Mouse (Mus musculus): ENCODE data around the gene Stim1. TPM values are rescaled to one million over a fixed set of nuclear protein-coding genes. Genes with fewer than 3 reads are reported as not detected.

The Stim1 gene
- polyA plus RNA-seq, 1 experiment from 2014 or later, result 14.3 TPM

DNA sequence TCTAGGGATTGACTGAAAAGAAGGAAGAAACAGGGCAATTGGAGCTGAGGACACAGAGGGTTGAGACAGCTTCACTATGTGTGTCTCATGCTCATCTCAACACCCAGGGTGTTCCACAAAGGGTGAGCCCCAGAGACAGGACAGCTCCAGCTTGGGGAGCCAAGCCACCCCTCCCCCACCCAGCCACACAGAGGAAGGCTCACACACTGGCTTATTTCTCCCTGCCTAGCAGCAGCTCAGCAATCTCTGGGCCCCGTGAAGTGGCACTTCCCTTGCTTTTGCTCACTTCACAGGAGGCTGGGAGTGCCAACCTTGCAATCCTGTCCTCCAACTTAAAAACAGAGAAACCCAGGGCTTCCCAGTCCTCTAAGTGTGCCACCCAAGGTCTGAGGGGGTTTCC is 21.8 kb upstream of the Stim1 start:
- Histone ChIP-seq H3K4me3 (ENCODE audit: low read depth, low read length) (no peak overlapping the region), H3K9ac (ENCODE audit: low read length) (no peak overlapping the region), H3K4me2 (ENCODE audit: low read depth, low read length, severe bottlenecking) (no peak overlapping the region), H3K36me3 (ENCODE audit: control insufficient read depth, insufficient read depth, low read length) (no peaks in the 10 kb centered on the region), H3K4me1 (replicated peaks; ENCODE audit: control insufficient read depth, insufficient read depth, low read length) (peaks cover 3% of the 10 kb centered on the region; the same call in 1 of the 2 replicates), H3K27ac (ENCODE audit: low read depth, low read length) (no peak overlapping the region), H3K9me3 (ENCODE audit: control insufficient read depth, low read length) (no peaks in the 10 kb centered on the region), H3K27me3 (ENCODE audit: control insufficient read depth, insufficient read depth, low read length) (no peaks in the 10 kb centered on the region)
- DNase-seq (ENCODE audit: low spot score) (no peak), ATAC-seq (replicated peaks; ENCODE audit: low FRiP score) (no peak)
- WGBS, result 10% methylated on average over 1 of the region's 1 CpGs

DNA sequence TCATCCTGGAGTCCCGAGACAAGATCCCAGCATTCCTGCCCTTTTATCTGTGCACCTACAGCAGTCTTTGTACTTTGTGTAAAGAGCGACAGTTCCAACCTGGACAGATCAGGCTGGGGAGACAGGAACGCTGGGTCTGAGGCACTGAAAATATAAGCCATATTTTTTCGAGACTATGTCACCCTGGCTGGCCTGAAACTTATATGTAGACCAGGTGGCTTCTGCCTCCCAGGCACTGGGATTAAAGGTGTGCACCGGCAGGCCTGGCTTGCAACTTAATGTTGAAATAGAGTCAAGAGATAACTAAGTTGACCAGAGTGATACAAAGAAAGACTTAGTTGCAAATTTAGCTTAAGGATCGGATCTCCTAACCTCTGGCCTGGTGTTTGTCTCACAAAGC is 21.3 kb upstream of the Stim1 start:
- WGBS, result 58% methylated on average over 6 of the region's 6 CpGs

DNA sequence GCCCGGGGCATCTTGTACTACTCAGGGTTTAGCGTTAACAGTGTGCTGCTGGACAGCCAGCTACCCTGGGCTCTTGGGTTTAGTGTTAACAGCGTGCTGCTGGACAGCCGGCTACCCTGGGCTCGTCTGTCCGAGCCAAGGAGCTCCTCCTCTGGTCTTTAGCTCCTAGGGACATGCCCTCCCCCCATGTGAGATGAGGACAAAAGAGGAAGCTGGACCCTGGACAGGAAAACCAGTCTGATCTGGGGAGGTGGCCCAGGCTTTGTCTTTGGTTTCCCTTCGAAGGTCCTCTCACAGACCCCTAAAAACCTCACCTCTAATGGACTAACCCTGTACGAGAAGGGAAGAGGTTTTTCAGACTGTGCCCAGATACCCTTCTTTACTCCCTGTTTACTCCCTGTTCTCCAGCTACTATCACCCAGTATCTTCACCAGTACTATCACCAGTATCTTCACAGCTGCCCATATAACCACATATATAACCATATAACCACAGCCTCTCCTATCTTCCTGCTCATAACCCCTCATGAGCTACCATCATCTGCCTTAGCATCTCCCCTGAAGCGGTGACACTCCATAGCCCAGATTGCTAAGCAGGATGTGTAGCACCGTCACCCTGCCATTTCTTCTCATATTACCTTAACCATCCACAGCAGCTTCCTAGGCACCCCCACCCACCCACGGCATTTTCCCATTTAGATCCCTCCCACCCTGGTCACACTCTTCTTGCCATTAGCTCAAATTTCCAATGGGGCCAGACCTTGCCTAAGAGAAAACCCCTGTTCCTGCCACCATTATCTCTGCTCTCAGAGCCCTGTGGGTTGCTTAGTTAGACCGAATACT is 20.4 kb upstream of the Stim1 start:
- 55% methylated on average over 12 of the region's 12 CpGs for whole genome bisulfite sequencing
- H3K4me3 ChIP-seq (ENCODE audit: low read depth, low read length), result no peak overlapping the region
- H3K4me2 ChIP-seq (ENCODE audit: low read depth, low read length, severe bottlenecking), result no peak overlapping the region
- no peaks in the 10 kb centered on the region for H3K36me3 ChIP-seq (ENCODE audit: control insufficient read depth, insufficient read depth, low read length)
- H3K9ac ChIP-seq (ENCODE audit: low read length), result no peak overlapping the region
- ATAC-seq (replicated peaks; ENCODE audit: low FRiP score) (no peak), DNase-seq (ENCODE audit: low spot score) (no peak)
- H3K9me3 ChIP-seq (ENCODE audit: control insufficient read depth, low read length), result no peaks in the 10 kb centered on the region
- no peak overlapping the region for H3K27ac ChIP-seq (ENCODE audit: low read depth, low read length)
- no peaks in the 10 kb centered on the region for H3K27me3 ChIP-seq (ENCODE audit: control insufficient read depth, insufficient read depth, low read length)
- peaks cover 3% of the 10 kb centered on the region; the same call in 1 of the 2 replicates for H3K4me1 ChIP-seq (replicated peaks; ENCODE audit: control insufficient read depth, insufficient read depth, low read length)

More for the DNA sequence above, 21.3 kb upstream of the Stim1 start:
- Histone ChIP-seq H3K27me3 (ENCODE audit: control insufficient read depth, insufficient read depth, low read length) (no peaks in the 10 kb centered on the region), H3K9ac (ENCODE audit: low read length) (no peak overlapping the region), H3K9me3 (ENCODE audit: control insufficient read depth, low read length) (no peaks in the 10 kb centered on the region), H3K4me3 (ENCODE audit: low read depth, low read length) (no peak overlapping the region), H3K27ac (ENCODE audit: low read depth, low read length) (no peak overlapping the region), H3K36me3 (ENCODE audit: control insufficient read depth, insufficient read depth, low read length) (no peaks in the 10 kb centered on the region), H3K4me2 (ENCODE audit: low read depth, low read length, severe bottlenecking) (no peak overlapping the region), H3K4me1 (replicated peaks; ENCODE audit: control insufficient read depth, insufficient read depth, low read length) (peaks cover 3% of the 10 kb centered on the region; the same call in 1 of the 2 replicates)
- DNase-seq (ENCODE audit: low spot score) (no peak), ATAC-seq (replicated peaks; ENCODE audit: low FRiP score) (no peak)

GRCm38 (mm10) chr7:102248691-102249404 is 18.8 kb upstream of the Stim1 start:
- Histone ChIP-seq H3K9ac (ENCODE audit: low read length) (peak overlapping the region; percentile 87), H3K27ac (ENCODE audit: low read depth, low read length) (no peak overlapping the region), H3K27me3 (ENCODE audit: control insufficient read depth, insufficient read depth, low read length) (no peaks in the 10 kb centered on the region), H3K4me2 (ENCODE audit: low read depth, low read length, severe bottlenecking) (peak overlapping the region; percentile 88), H3K4me3 (ENCODE audit: low read depth, low read length) (peak overlapping the region; percentile 78), H3K9me3 (ENCODE audit: control insufficient read depth, low read length) (no peaks in the 10 kb centered on the region), H3K36me3 (ENCODE audit: control insufficient read depth, insufficient read depth, low read length) (no peaks in the 10 kb centered on the region), H3K4me1 (replicated peaks; ENCODE audit: control insufficient read depth, insufficient read depth, low read length) (peaks cover 3% of the 10 kb centered on the region; the same call in 1 of the 2 replicates)
- DNase-seq (ENCODE audit: low spot score), result no peak
- ATAC-seq (replicated peaks; ENCODE audit: low FRiP score), result no peak
- WGBS, result 33% methylated on average over 16 of the region's 16 CpGs

DNA sequence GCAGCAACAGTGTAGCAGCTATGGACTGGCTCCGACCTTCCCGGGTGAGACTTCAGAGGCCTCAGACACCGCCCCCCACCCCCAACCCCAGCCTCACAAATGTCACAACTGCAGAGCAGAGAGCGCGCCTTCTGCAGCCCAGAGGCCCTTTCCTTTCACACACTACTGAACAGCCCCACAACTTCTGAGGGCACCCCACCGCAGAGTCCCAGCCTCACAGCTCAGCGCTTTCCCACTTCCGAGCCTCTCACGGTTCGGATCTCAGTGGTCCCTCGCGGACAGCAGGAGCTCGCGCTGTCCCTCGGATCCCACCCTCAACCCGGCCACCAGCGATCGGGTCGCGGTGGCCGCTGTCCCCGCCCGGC is 18.1 kb upstream of the Stim1 start:
- ATAC-seq (replicated peaks; ENCODE audit: low FRiP score), result no peak; the same call in none of the 2 replicates
- Histone ChIP-seq H3K4me1 (replicated peaks; ENCODE audit: control insufficient read depth, insufficient read depth, low read length) (peaks cover 3% of the 10 kb centered on the region; the same call in 1 of the 2 replicates), H3K9me3 (ENCODE audit: control insufficient read depth, low read length) (no peaks in the 10 kb centered on the region), H3K4me3 (ENCODE audit: low read depth, low read length) (peak overlapping the region; percentile 78), H3K4me2 (ENCODE audit: low read depth, low read length, severe bottlenecking) (peak overlapping the region; percentile 88), H3K27ac (ENCODE audit: low read depth, low read length) (peak overlapping the region; percentile 79), H3K36me3 (ENCODE audit: control insufficient read depth, insufficient read depth, low read length) (no peaks in the 10 kb centered on the region), H3K27me3 (ENCODE audit: control insufficient read depth, insufficient read depth, low read length) (no peaks in the 10 kb centered on the region), H3K9ac (ENCODE audit: low read length) (peak overlapping the region; percentile 87)
- under 1% methylated on average over 23 of the region's 23 CpGs for WGBS
- no peak for DNase-seq (ENCODE audit: low spot score)

DNA sequence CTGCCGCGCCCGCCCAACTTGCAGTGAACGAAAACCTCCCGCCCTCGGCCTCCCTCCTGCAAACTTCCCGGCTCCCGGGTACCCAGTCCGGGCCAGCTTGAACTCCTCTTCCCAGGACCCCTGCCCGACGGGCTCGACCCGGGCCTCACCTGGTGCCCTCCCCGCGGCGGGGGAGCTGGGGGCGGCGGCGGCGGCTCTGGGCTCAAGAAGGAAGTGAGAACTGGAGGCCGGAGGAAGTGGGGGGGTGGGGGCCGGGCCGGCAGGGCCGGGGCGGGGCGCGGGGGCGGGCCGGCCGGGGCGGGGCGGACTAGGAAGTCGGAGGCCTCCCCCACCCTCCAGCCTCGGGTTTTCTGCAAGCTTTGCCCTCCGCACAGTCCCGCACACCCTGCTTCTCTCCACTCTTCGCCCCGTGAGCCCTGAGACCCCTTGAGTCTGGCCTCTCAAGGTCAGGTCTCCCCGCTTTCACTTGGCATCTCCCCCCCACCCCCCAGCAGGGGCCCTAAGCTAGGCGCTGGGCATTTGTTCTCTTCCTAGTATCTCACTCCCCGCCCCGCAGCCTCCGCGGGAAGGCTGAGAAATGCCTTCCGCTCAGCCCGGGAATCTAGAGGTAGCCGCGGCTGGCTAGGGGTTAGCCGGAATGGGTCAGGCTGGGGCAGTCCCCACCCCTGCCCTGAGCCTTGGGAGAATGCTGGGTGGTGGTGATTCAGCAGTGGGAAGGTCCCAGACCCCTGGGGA is 17.5 kb upstream of the Stim1 start:
- Histone ChIP-seq H3K4me1 (replicated peaks; ENCODE audit: control insufficient read depth, insufficient read depth, low read length) (peaks cover 3% of the 10 kb centered on the region; the same call in 1 of the 2 replicates), H3K27me3 (ENCODE audit: control insufficient read depth, insufficient read depth, low read length) (no peaks in the 10 kb centered on the region), H3K9me3 (ENCODE audit: control insufficient read depth, low read length) (no peaks in the 10 kb centered on the region), H3K36me3 (ENCODE audit: control insufficient read depth, insufficient read depth, low read length) (no peaks in the 10 kb centered on the region), H3K27ac (ENCODE audit: low read depth, low read length) (peak overlapping the region; percentile 79), H3K4me2 (ENCODE audit: low read depth, low read length, severe bottlenecking) (peak overlapping the region; percentile 88), H3K4me3 (ENCODE audit: low read depth, low read length) (peak overlapping the region; percentile 78), H3K9ac (ENCODE audit: low read length) (peak overlapping the region; percentile 87)
- WGBS, result 1% methylated on average over 36 of the region's 49 CpGs
- peak; percentile 89 for DNase-seq (ENCODE audit: low spot score)
- ATAC-seq (replicated peaks; ENCODE audit: low FRiP score), result peak; percentile 83

DNA sequence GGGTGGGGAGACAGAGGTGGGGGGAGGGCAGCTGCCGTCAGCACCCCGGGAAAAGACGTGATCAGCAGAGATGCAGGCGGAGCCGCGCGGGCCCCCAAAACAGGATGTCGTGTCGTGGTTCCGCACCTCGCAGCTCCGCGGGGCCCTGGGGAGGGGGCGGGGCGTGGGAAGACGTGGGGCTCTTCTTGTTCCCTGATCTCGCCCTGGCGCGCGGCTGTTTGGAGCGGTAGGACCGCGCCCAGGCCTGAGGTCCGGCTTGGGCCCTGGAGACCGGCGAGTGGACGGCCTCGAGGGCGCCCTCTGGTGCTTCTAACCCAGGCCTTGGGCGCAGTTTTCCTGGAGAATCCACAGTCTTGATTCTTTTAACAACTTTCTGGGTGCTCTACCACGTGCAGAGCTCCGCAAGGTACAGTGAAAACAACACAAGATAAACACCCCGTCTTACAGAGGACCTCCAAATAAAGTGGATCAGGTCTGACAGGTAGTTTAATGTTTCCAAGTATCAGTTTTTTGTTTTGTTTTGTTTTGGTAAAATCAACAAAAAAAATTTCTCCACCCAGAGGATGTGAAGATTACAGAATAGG is 16.9 kb upstream of the Stim1 start:
- H3K36me3 ChIP-seq (ENCODE audit: control insufficient read depth, insufficient read depth, low read length), result no peaks in the 10 kb centered on the region
- H3K9ac ChIP-seq (ENCODE audit: low read length), result peak overlapping the region; percentile 87
- H3K4me1 ChIP-seq (replicated peaks; ENCODE audit: control insufficient read depth, insufficient read depth, low read length), result peaks cover 3% of the 10 kb centered on the region; the same call in 1 of the 2 replicates
- peak overlapping the region; percentile 79 for H3K27ac ChIP-seq (ENCODE audit: low read depth, low read length)
- peak overlapping the region; percentile 88 for H3K4me2 ChIP-seq (ENCODE audit: low read depth, low read length, severe bottlenecking)
- DNase-seq (ENCODE audit: low spot score) (peak; percentile 94), ATAC-seq (replicated peaks; ENCODE audit: low FRiP score) (peak; percentile 79)
- peak overlapping the region; percentile 78 for H3K4me3 ChIP-seq (ENCODE audit: low read depth, low read length)
- H3K27me3 ChIP-seq (ENCODE audit: control insufficient read depth, insufficient read depth, low read length), result no peaks in the 10 kb centered on the region
- WGBS, result under 1% methylated on average over 33 of the region's 33 CpGs
- no peaks in the 10 kb centered on the region for H3K9me3 ChIP-seq (ENCODE audit: control insufficient read depth, low read length)

DNA sequence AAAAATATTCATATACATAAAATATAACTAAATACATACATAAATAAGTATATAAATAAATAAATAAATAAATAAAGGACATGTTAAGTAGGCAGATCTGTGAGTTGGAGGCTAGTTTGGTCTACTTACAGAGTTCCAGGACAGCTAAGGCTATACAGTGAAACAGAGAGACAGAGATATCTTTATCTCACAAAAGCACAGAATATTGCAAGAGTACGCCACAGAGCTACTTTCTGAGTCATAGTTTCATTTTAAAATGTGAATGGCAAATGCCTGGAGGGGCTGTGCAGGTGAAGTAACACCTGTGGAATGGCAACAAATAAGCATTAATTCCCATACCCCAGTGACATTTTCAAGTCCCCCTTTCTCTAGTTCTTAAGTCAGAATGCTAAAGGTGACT is 14.0 kb upstream of the Stim1 start:
- no peak for DNase-seq (ENCODE audit: low spot score)
- WGBS, result 82% methylated on average over 1 of the region's 1 CpGs
- H3K9me3 ChIP-seq (ENCODE audit: control insufficient read depth, low read length), result no peaks in the 10 kb centered on the region
- no peak for ATAC-seq (replicated peaks; ENCODE audit: low FRiP score)
- no peak overlapping the region for H3K4me2 ChIP-seq (ENCODE audit: low read depth, low read length, severe bottlenecking)
- H3K27me3 ChIP-seq (ENCODE audit: control insufficient read depth, insufficient read depth, low read length), result no peaks in the 10 kb centered on the region
- no peaks in the 10 kb centered on the region for H3K36me3 ChIP-seq (ENCODE audit: control insufficient read depth, insufficient read depth, low read length)
- no peak overlapping the region for H3K27ac ChIP-seq (ENCODE audit: low read depth, low read length)
- H3K4me1 ChIP-seq (replicated peaks; ENCODE audit: control insufficient read depth, insufficient read depth, low read length), result peaks cover 1% of the 10 kb centered on the region; the same call in 1 of the 2 replicates
- H3K4me3 ChIP-seq (ENCODE audit: low read depth, low read length), result no peak overlapping the region
- H3K9ac ChIP-seq (ENCODE audit: low read length), result no peak overlapping the region
